Mouse (Mus musculus) stomach, postnatal 0 days (tissue): ENCODE data around the gene Prrx2. TPM values are rescaled to one million over a fixed set of nuclear protein-coding genes. Genes with fewer than 3 reads are reported as not detected.

Source experiments
- ATAC-seq: fragments of 200-750 bp; cut with Nextera tagmentation; 2 replicates; pipeline ENCODE4 v1.8.0; 2017; ENCODE audit not compliant: low FRiP score, low TSS enrichment
- DNase-seq: peaks from one replicate; pipeline ENCODE4 v3.0.0-alpha.2; 2016; ENCODE audit warnings: low spot score
- H3K27ac ChIP-seq: fragments of 300-500 bp; sonication (generic); replicated peaks from 2 replicates; pipeline ENCODE4 v1.5.1; 2014; ENCODE audit warnings: mild to moderate bottlenecking, control low read depth
- H3K27me3 ChIP-seq: fragments of 300-500 bp; sonication (generic); 2 replicates; pipeline ENCODE4 v1.6.1; 2014; ENCODE audit warnings: low read length; ENCODE audit not compliant: control insufficient read depth, insufficient read depth
- H3K36me3 ChIP-seq: fragments of 300-500 bp; sonication (generic); 2 replicates; pipeline ENCODE4 v1.6.1; 2014; ENCODE audit warnings: low read length, mixed read lengths; ENCODE audit not compliant: control insufficient read depth, insufficient read depth
- H3K4me1 ChIP-seq: fragments of 300-500 bp; sonication (generic); replicated peaks from 2 replicates; pipeline ENCODE4 v1.6.1; 2014; ENCODE audit warnings: antibody characterized with exemption; ENCODE audit not compliant: control insufficient read depth, insufficient read depth
- H3K4me2 ChIP-seq: fragments of 300-500 bp; sonication (generic); replicated peaks from 2 replicates; pipeline ENCODE4 v1.6.1; 2014; ENCODE audit warnings: low read depth, mild to moderate bottlenecking, control low read depth, moderate library complexity
- H3K4me3 ChIP-seq: fragments of 300-500 bp; sonication (generic); 2 replicates; pipeline ENCODE4 v1.5.1; 2014; ENCODE audit warnings: low read depth, low read length, control low read depth
- H3K9ac ChIP-seq: fragments of 300-500 bp; sonication (generic); 2 replicates; pipeline ENCODE4 v1.6.1; 2014; ENCODE audit warnings: mild to moderate bottlenecking, low read length, control low read depth, mixed read lengths
- H3K9me3 ChIP-seq: fragments of 300-500 bp; sonication (generic); 2 replicates; pipeline ENCODE4 v1.6.1; 2016; ENCODE audit warnings: low read length; ENCODE audit not compliant: control insufficient read depth
- CTCF ChIP-seq: IDR thresholded peaks from 2 replicates; pipeline ENCODE4 v1.5.1; 2016; ENCODE audit warnings: antibody characterized with exemption, low read depth, mild to moderate bottlenecking, moderate library complexity
- EP300 ChIP-seq: optimal IDR thresholded peaks from 2 replicates; pipeline ENCODE3; 2016; ENCODE audit warnings: antibody characterized with exemption
- WGBS: fragments of 180-500 bp; shearing (Covaris S2); extraction: QIAGEN DNeasy Blood & Tissue Kit; methylation state at CpG from one replicate; pipeline ENCODE4 v1.1.7; 2014; 5-methylcytosine and 5-hydroxymethylcytosine counted together
- polyA plus RNA-seq: library from polyadenylated mRNA; unstranded; fragments of >200 nt; fragmentation: Nextera tagmentation; extraction: Ambion mirVana; gene quantifications from 2 replicates; pipeline ENCODE4 v1.2.1, GENCODE M21; 2015

The Prrx2 gene
- polyA plus RNA-seq, 1 experiment from 2014 or later: 1.8 TPM

DNA sequence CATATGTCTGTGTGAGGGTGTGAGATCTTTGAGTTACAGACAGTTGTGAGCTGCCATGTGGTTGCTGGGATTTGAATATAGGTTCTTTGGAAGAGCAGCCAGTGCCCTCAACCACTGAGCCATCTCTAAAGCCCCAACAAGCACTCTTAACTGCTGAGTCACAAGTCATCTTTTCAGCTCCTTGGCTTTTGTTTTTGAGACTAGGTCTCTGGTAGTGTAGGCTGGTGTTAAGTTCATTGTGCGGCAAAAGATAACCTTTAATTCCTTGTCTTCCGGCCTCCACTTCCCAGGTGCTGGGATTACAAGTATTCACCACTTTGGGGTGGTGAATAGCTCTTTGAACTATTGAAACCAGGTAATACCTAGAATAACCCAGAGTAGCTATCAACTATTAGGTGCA is 28.8 kb upstream of the Prrx2 start:
- Histone ChIP-seq H3K4me1 (peaks cover 6% of the 10 kb centered on the region), H3K9ac (no peak overlapping the region), H3K4me2 (no peak overlapping the region), H3K9me3 (no peaks in the 10 kb centered on the region), H3K27ac (no peak overlapping the region), H3K27me3 (no peaks in the 10 kb centered on the region), H3K36me3 (no peaks in the 10 kb centered on the region), H3K4me3 (no peak overlapping the region)
- WGBS: 81% methylated on average over 2 of the region's 2 CpGs
- no peak for ATAC-seq
- TF ChIP-seq EP300 (no peak), CTCF (no peak)
- no peak for DNase-seq

DNA sequence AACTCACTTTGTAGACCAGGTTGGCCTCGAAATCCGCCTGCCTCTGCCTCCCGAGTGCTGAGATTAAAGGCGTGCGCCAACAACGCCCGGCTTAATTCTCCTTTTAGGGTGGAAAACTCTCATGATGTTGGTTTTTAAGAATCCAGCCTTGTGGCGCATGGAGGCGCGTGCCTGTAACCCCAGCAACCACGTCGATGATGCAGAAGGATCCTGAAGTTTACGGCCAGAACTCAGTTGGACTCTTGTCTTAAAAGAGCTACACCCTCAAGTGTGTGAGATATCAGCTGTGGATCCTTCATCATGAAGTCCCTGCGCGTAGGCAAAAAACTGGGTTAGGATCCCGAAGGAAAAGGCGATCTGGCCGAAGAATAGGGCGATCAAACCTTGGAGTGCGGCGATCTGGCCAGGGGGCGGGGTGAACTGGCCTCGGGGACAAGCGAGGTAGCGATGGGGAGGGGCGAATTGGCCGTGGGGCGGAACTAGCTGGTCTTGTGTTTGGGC is 27.6 kb upstream of the Prrx2 start:
- peak overlapping the region; percentile 69 for H3K27ac ChIP-seq
- DNase-seq: no peak
- H3K36me3 ChIP-seq: no peaks in the 10 kb centered on the region
- H3K27me3 ChIP-seq: no peaks in the 10 kb centered on the region
- peaks cover 6% of the 10 kb centered on the region; the same call in 1 of the 2 replicates for H3K4me1 ChIP-seq
- WGBS: 5% methylated on average over 28 of the region's 28 CpGs
- no peaks in the 10 kb centered on the region for H3K9me3 ChIP-seq
- peak overlapping the region; percentile 68 for H3K4me3 ChIP-seq
- peak overlapping the region; percentile 41; the same call in 1 of the 2 replicates for H3K9ac ChIP-seq
- no peak for TF ChIP-seq CTCF
- TF ChIP-seq EP300: no peak
- peak overlapping the region; percentile 60 for H3K4me2 ChIP-seq
- ATAC-seq: peak; percentile 9; the same call in 1 of the 2 replicates

DNA sequence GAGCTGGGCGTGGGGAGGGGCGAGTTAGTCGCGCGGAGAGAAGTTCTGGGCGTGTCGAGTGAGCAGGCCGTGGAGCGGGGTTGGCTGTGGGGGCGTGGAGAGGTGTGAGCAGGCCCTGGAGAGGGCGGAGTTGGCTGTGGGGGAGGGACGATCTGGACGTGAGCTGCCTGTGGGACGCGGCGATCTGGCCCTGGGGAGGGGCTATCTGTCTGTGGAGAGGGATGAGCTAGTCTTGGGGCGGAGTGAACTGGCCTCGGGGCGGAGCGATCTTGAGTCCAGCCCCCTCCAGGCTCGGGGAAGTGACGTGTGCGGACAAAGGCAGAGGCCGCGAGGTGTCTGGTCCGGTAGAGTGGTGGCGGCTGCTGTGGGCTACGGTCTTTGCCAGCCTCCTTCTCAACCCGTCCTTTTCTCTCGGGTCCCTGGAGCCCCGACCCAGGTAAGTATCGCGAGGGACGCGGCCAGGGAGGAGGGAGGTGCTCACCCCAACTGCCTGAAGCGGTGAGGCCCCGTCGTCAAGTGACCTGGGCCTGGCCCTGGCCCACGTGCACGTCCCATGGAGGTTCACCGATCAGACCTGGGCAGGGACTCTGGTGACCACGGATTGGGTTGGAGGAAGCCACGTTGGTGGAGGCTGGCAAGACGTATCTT is 27.0 kb upstream of the Prrx2 start, which contains the start of gene Ntmt1:
Gene Ntmt1 (plus strand): TSS at position 179 of the 648 bp plus-strand sequence.
- no peak for TF ChIP-seq CTCF
- TF ChIP-seq EP300: no peak
- peak; percentile 100 for DNase-seq
- ATAC-seq: peak; percentile 99
- Histone ChIP-seq H3K36me3 (no peaks in the 10 kb centered on the region), H3K4me2 (peak within 1 kb of the TSS; percentile 88), H3K9me3 (no peaks in the 10 kb centered on the region), H3K27ac (peak within 1 kb of the TSS; percentile 86), H3K4me1 (peaks cover 6% of the 10 kb centered on the region; the same call in 1 of the 2 replicates), H3K4me3 (peak within 1 kb of the TSS; percentile 68), H3K9ac (peak within 1 kb of the TSS; percentile 86), H3K27me3 (no peaks in the 10 kb centered on the region)
- WGBS: under 1% methylated on average over 44 of the region's 44 CpGs

DNA sequence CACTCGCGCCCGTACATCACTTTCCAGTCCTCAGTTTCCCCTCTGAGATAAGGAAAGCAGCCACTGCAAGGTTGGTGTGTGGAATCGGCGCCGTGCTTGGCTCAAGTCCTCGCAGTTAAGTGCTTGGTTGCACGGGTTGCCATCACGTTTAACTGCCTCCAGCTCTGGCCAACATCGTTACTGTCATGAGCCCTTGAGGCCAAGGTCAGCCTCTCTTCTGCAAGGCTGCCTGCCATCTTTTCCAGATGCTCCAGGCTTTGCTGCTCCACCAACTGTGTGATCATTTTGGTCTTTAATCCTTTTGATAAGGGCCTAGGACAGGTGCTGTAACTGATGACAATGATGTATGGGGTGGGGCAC is 26.5 kb upstream of the Prrx2 start:
- Histone ChIP-seq H3K36me3 (peaks cover 3% of the 10 kb centered on the region; the same call in 1 of the 2 replicates), H3K9ac (peak overlapping the region; percentile 86), H3K27me3 (no peaks in the 10 kb centered on the region), H3K4me2 (peak overlapping the region; percentile 88), H3K27ac (peak overlapping the region; percentile 86), H3K4me1 (peaks cover 6% of the 10 kb centered on the region; the same call in 1 of the 2 replicates), H3K4me3 (peak overlapping the region; percentile 68), H3K9me3 (no peaks in the 10 kb centered on the region)
- DNase-seq: no peak
- 2% methylated on average over 10 of the region's 10 CpGs for WGBS
- TF ChIP-seq CTCF (no peak), EP300 (no peak)
- no peak for ATAC-seq

DNA sequence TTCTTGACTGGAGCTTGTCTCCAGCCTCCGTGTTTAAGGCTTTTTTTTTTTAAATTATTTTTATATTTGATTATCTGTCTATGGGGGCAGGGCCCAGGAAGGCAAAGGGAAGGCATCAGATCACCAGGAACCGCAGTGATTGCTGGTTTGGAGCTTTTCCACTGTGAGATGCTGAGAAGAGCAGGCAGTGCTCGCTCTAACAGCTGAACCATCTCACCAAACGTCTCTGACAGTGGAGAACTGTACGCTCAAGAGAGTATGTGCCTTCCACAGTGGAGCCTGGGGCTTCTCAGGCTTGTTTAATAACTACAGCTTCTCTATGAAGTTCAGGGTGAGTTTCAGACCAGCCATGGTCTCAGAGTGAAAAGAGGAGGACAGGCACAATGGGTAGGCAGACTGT is 25.3 kb upstream of the Prrx2 start:
- no peak for TF ChIP-seq EP300
- DNase-seq (no peak), ATAC-seq (no peak)
- Histone ChIP-seq H3K9ac (no peak overlapping the region), H3K9me3 (no peaks in the 10 kb centered on the region), H3K4me2 (no peak overlapping the region), H3K4me1 (peaks cover 6% of the 10 kb centered on the region; the same call in 1 of the 2 replicates), H3K27ac (no peak overlapping the region), H3K27me3 (no peaks in the 10 kb centered on the region), H3K36me3 (peaks cover 4% of the 10 kb centered on the region; the same call in 1 of the 2 replicates), H3K4me3 (no peak overlapping the region)
- WGBS: 39% methylated on average over 5 of the region's 5 CpGs

DNA sequence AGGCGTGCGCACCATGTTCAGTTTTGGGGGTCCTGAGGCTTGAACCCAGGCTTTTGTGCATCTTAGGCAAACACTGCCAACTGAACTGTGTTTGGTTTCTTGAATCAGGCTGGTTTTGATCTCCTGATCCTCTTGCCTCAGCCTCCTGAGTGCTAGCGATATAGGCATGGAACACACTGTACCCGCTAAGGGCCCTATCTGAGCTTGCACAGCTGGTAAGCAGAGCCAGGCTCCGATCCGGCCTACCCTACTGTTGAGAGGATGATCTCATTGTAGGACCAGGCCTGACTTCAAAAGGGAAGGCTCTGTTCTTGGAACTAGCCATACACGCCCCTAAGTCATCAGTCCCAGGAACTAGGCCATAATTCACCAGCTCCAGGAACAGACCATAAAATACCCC is 24.2 kb upstream of the Prrx2 start:
- Histone ChIP-seq H3K9ac (no peak overlapping the region), H3K9me3 (no peaks in the 10 kb centered on the region), H3K27ac (no peak overlapping the region), H3K4me1 (peaks cover 6% of the 10 kb centered on the region; the same call in 1 of the 2 replicates), H3K4me2 (no peak overlapping the region), H3K36me3 (peaks cover 4% of the 10 kb centered on the region; the same call in 1 of the 2 replicates), H3K4me3 (no peak overlapping the region), H3K27me3 (no peaks in the 10 kb centered on the region)
- no peak for TF ChIP-seq EP300
- TF ChIP-seq CTCF: no peak
- WGBS: 70% methylated on average over 7 of the region's 7 CpGs
- ATAC-seq: no peak
- no peak for DNase-seq
